16 mouse cellular contexts compared by ENCODE assay signal in genomic region chr17:58351310-58351709, GRCm38 (mm10).
"Had no signal": no experiment of that assay in that cellular context is flagged by ENCODE, and none has a peak within 500 bp of the region (broad histone marks: within the 10 kb centered on the region; RNA-seq: fewer than 3 reads in every experiment).

No protein-coding gene starts in this region.

- H3K36me3 ChIP-seq: neural tube, embryonic 12.5 days; neural tube, embryonic 13.5 days; neural tube, embryonic 15.5 days; stomach, embryonic 15.5 days had no signal

- H3K4me1 ChIP-seq: neural tube, embryonic 12.5 days; neural tube, embryonic 13.5 days; neural tube, embryonic 15.5 days; stomach, embryonic 15.5 days had no signal

- H3K9ac ChIP-seq: neural tube, embryonic 12.5 days; neural tube, embryonic 13.5 days; neural tube, embryonic 15.5 days; stomach, embryonic 15.5 days had no signal

- H3K27me3 ChIP-seq: neural tube, embryonic 12.5 days; neural tube, embryonic 13.5 days; neural tube, embryonic 15.5 days; stomach, embryonic 15.5 days had no signal

- H3K27ac ChIP-seq: neural tube, embryonic 12.5 days; neural tube, embryonic 13.5 days; neural tube, embryonic 15.5 days; stomach, embryonic 15.5 days; stomach, postnatal 0 days had no signal

- H3K4me2 ChIP-seq: neural tube, embryonic 12.5 days; neural tube, embryonic 13.5 days; neural tube, embryonic 15.5 days; stomach, embryonic 15.5 days had no signal

- DNase-seq: right cerebral cortex, adult 18-20 months; right cerebral cortex, postnatal 14 days; right cerebral cortex, postnatal 25 days; right cerebral cortex, postnatal 4 days; spleen, adult 18-20 months; thymus, adult 18-20 months; thymus, adult 2 months; thymus, postnatal 14 days; thymus, postnatal 25 days; thymus, postnatal 36 days; thymus, postnatal 4 days had no signal

- H3K4me3 ChIP-seq: neural tube, embryonic 12.5 days; neural tube, embryonic 13.5 days; neural tube, embryonic 15.5 days; stomach, embryonic 15.5 days had no signal

- H3K9me3 ChIP-seq: neural tube, embryonic 12.5 days; neural tube, embryonic 13.5 days; neural tube, embryonic 15.5 days; stomach, embryonic 15.5 days had no signal
